Mouse (Mus musculus): ENCODE data around the gene Prcd.
"Not testable (repeated sequence)": the region's sequence is repeated elsewhere in the genome, so short reads cannot be mapped to it uniquely, and the experiment has no call there.

Gene Prcd

DNA sequence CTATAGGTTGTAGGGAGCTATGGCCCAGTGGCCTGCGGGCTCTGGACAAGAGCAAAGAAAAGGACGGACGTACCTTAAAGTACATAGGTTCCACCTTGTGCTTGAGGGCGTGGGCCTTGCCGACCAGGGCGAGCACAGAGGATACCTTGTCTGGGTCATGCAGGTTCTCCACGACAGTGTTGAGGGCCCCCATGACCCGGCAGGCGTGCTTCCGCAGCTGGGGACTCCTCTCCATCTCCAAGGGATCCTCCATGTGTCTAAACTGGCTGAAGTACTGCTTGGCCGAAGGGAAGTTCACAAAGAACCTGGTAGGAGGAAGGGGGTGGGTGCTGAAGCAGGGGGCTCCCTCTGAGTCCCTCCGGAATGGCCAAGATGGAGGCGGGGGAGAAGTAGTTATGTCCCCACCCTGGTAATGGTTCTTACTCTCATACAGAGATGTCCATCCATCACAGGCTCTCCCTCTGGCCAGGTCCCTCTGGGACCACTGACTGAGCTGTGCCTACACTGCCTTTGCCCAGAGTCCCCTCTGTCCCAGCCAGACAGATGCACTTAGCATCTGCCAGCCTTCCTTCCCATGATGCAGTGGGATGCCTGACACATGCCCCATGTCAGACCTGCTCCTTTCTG lies 3.5 kb upstream of the Prcd start:
- DNase-seq (ENCODE audit: low spot score): no peak

DNA sequence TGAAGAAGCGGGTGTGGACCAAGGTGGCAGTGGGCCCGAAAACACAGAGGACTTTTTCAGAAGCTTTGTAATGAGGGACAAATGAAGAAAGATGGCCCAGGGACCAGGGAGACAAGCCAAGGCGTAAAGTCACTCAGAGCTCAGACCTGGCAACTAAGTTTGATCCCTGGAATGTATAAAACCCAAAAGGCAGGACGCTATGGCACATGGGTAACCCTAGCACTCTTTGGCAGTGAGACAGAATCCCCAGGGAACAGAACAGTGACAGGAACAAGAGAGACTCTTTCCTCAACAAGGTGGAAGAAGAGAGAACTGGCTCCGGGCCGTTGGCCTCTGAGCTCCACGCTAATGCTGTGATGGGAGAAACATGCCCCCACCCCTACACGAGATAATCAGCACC lies 2.5 kb upstream of the Prcd start:
- no peak for DNase-seq (ENCODE audit: low spot score)

DNA sequence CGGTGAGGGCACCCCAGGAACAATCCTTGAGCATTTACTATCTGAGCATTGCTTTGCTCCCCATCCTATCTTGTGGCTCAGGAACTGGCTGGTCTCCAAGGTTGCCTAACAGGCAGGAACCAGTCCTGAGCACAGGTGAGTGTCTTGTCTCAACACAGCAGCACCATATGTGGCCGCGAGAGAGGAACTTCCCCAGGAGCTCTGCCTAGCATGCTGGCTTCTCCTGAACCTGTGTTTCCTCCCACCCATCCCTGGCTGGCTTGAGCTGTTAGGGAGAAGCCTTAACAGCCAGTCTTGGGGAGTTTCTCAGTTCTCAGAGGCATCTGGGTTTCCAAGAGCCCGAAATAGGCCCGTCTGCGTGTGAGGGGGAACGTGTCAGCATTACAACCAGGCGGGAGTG lies 2.0 kb upstream of the Prcd start:
- DNase-seq (ENCODE audit: low spot score): no peak

DNA sequence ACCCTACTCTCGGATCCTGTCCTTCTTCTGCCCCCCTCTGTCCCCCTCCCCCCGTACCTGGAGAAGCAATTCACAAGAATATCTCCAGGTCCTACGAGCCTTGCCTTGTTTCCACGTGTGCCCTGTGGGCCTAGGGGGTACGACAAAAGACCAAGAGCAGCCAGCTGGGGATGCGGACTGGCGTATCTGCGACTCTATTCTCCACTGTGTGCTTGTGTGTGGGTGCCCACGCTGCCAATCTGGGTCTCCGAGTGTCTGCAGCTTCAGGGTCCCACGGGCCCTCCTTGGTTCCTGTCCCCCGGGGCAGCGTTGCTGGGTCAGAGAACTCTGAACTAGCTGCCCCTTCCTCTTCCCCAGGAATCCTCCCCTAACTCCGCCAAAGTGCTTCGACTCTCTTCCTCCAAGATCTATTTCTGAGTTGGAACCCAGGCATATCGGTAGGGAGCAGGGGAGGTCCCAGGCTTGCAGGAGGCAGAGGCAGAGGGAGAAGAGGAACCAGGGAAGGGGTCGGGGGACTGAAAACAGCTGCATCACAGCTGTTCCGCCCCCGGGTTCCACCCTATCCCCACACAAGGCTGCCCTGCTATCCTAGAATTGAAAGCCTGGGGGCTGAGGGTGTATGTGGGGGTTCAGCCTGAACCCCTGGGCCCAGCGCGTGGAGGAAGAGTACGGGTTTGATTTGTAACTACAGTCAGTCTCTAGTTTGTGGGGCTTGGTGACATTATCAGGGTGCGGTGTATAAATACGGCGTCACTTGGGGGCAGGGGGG lies 820 bp upstream of the Prcd start:
- no peak for DNase-seq (ENCODE audit: low spot score)

DNA sequence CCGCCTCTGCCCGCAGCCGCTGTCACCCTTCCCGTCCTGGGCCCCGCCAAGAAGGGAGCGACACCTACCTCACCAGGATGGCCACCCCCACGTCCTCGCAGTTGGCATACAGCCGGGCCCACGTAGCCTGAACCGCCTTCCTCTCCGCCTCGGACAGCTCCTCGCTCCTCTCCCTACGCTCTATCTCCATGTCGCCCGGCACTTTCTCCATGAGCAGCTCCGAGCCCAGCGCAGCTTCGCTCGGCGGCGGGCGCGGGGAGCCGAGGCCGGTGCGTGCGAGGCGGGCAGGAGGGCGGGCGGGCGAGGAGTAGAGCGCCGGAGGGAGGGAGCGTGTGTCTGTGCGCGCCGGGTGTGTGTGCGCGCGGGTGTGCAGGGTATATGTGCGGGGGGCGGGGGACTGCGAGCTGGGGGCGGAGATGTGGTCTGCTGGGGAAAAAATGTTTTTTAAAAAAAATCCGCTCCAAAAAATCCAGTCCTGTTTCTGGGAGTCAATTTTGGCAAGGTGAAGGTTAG lies 431 bp downstream of the Prcd start:
- peak; percentile 43 for DNase-seq (ENCODE audit: low spot score)

DNA sequence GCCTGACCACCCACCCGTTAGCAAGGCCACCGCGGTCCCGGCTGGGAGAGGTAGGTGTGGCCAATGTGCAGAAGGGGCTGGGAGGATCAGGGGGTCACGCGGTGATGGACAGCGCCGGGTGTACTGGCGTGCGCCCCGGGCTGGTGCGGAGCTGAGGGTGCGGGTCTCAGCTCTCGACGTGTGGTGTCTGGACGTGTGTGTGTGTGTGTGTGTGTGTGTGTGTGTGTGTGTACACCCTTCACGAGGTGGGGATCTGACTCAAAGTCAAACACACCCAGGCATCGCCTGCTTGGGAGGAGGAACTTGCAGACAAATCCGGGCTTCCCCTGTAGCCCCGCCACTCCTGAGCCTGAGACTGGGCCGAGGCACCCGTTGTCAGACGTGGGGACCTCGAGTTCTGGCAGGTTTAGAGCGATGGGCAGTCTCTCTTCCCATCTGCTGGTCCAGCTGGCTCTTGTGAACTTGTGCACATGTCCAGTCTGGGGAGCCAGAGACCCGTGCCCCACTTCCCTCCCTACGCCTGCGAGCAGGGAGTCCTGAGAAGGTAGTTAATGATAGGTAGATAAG lies 1.0 kb downstream of the Prcd start, which contains the start of gene Cygb:
Cygb (minus strand) TSS at position 59 of the 567 bp plus-strand sequence.
- DNase-seq (ENCODE audit: low spot score): no peak

DNA sequence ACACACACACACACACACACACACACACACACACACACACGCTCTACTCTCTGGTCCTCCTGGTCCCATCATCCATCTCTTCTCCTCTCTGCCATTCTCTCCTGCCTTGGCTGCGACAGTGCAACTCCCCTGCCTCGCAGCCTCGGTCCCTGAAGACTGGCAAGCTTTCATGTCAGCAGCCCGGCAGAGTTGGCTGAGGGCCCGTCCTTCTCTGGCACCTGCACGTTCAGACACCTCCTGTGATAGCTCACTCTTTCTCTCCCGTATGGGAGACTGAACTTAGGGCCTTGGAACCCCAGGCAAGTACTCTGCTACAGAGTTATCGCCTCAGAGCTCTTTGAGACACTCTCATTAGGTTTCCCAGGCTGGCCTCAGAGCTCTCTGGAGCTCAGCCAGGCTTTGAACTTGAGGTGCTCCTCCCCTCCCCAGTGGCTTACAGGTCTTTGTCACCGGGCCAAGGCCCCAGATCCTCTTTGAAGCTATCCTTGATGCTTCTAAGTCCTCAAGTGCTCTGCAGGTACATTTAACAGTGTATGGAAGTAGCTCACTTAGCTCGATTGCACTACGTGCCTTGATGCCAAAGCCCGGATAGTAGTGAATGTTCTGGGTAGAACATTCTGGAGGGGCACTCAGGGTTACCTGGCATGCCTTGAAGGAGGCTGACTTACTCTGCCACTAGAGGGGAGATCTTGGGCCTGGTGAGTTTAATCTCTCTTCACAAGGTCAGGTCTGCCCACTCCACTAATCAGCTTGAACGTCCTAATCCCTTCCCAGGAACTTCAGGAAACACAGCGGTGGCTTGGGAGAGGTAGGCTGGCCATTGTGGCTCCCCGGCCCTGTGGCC lies 3.2 kb downstream of the Prcd start:
- DNase-seq (ENCODE audit: low spot score): no peak

DNA sequence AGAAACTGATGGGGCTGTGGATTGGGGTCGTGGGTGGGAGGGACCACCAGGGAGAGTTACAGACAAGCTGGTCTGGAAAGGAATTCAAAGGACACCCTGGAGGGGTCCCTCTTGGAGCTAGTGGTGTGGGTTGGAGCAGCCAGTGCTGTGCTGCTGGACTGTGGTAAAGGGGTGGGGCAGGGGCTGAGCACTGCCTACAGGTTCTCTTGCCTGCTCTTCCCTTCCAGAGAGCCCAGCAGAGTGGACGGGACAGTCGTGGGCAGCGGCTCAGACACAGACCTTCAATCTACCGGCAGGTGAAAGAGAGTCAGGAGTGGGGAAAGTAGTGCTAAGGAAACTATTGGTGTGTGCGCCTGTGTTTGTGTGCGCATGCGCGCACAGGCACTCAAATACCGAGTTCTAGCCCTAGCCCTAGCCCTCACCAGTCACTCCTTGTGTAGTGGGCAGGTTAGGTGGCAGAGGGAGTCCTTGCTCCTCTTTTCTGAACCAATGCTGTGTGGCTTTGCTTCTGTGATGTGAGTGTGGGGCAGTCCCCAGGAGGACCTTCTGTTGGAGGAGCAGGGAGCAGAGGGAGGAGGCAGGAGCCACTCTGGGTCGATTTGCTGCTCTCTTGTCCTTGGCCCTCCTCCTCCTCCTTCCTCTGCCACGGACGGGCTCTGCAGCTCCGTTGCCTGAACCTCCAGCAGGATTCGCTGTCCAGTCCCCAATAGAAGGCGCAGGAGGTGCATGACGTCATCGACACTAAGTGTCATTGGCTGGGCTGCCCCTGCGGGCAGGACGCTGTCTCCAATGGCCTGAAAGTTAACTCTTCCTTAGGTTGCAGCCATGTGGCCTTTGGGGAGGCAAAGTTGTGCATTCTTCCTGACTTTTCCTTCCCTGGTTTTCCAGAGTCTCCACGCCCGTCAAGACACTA lies 4.2 kb downstream of the Prcd start:
- peak; percentile 91 for DNase-seq (ENCODE audit: low spot score)

DNA sequence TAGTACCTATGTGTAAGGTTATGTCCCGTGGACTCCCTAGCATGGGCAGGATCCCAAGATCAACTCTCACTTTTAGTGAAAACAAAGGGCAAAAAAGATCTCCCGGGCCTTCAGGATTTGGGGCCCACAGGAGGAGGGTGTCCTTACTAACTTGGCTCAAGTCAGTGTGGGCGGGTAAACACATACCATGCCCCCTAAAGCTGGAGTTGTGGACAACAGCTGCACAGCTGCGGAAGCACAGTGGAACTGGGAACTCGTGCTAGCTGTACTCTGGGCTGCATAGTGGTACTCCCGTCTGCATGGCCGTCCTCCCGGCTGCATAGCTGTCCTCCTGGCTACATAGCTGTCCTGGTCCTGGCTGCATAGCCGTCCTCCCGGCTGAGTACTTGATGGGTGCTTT lies 4.9 kb downstream of the Prcd start:
- DNase-seq (ENCODE audit: low spot score): no peak

DNA sequence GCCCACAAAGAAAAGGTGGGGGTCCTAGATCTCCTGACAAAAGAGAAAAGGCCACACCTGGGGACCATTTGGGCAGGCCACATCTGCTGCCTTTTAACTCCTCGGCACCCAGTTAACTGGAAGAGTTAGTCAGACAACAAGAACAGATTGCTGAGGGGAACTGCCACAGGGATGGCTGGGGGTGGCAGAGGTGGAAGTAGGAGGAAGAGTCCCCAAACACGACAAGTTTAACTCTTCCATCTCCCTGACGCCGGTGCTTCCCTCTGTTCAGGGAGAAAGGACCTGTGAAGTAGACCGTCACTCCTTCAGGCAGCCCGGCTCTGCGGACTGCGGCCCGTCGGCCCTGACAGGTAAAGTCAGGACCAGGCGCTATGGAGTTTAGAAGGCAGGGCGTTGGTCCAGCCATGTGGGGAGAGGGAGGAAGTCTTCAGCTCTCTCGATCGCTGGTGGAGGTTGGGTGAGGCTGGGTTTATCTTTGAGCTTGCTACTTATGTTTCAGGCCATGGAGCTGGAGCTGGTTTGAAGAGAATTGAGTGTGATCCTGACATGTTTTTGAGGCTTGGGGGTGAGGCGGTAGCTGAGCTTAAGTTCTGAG lies 5.8 kb downstream of the Prcd start:
- no peak for DNase-seq (ENCODE audit: low spot score)

DNA sequence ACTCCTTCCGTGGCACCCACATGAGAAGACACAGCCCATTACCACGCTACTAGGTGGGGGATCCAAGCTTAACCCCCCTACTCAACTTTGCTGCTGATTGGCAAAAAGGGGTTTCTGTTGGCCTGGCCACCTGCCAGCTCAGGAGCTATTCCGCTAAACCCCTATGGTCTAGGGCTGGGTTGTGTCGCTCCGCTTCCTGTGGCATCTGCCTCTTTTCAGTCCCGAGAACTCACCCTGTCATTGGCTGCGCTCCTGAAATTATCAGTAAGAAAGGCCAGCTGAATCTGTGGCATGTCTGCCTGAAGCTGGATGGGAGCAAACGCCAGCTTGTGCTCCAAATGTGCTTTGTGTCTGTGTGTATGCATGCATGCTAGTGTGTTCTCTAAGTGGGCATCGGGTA lies 6.8 kb downstream of the Prcd start:
- DNase-seq (ENCODE audit: low spot score): peak; percentile 32

DNA sequence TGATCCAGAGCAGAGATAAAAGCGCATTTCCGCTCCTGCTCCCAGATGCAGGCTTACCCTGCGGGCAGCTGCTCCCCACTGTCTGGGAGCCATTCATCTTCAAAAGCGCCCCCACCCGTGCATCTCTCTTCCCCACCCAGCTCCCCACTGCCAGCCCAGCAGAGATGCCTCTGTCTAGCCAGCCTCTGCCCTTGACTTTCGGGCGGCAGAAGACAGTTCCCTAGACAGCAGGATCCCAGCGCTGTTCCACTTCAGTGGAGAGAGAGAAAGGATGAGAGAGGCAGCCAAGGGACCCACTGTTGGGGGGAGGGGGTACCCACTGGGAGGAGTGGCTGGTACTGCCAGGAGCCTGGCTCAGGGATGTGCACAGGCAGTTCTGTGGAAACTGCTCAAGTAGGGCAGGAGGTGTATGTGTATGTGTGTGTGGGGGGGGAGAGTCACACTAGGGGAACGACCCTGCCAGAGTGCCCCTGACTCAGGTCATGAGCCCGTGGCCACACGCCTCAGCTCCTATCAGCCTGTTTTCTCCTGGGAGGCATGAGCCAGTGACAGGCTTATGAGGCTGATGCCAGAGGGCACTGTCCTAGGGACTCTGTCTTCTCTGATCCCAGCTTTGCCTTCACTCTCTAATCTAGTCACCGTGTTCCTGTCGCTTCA lies 8.1 kb downstream of the Prcd start:
- DNase-seq (ENCODE audit: low spot score): peak; percentile 53

DNA sequence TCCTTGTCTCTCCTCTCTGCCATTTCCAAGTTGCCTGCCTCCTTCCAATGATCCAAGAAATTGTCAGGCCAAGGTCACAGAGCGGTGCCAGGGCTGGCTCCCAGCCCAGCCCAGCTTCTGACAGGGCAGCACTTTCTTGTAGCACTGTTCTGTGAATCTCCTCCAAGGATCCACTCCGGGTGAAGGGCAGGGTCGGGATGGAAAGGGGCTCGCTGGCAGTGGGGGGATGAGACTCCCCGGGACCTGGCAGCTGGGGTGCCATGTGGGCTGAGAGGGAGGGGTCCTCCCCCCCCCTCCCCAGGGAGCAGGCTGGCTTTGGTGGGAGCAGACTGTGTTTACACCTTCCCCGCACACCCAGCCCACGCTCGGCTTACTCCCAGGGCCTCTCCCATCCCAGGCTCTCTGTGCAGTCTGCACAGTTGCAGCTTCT lies 8.6 kb downstream of the Prcd start:
- DNase-seq (ENCODE audit: low spot score): peak; percentile 63

DNA sequence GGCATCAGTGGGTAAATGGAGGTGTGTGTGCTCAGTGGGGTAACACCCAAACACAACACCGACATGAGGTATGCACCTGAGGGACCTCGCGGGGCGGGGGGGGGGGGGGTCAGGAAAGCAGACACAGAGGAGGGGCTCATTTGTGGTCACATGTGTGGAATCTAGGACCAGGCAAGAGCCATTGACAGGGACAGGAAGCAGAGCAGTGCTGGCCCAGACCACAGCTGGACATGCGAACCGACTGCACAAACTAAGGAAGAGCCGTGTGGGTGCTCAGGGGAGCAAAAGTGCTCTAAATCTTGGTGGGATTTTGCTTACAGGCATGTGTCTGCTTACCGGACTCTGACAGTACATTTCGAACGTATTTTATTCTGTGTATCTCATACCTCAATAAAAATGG lies 12.0 kb downstream of the Prcd start:
- no peak for DNase-seq (ENCODE audit: low spot score)

DNA sequence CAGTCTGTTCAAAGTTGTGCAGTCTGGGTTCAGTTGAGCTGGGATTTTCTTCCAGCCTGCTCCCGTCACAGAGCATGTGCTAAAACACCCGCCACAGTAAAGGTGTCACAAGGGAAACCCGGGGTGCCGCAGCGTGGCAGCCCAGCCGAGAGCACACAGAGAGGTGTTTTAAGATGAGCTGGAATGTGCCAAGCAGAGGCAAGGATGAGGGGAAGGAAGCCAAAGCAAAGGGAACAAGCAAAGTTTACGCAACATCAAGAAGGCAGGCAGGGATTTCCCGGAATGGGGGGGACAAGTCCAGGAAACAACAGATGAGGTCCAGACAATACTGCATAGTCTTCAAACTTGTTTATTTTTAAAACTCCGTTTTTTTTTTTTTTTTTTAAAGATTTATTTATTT lies 13.2 kb downstream of the Prcd start:
- DNase-seq (ENCODE audit: low spot score): no peak

DNA sequence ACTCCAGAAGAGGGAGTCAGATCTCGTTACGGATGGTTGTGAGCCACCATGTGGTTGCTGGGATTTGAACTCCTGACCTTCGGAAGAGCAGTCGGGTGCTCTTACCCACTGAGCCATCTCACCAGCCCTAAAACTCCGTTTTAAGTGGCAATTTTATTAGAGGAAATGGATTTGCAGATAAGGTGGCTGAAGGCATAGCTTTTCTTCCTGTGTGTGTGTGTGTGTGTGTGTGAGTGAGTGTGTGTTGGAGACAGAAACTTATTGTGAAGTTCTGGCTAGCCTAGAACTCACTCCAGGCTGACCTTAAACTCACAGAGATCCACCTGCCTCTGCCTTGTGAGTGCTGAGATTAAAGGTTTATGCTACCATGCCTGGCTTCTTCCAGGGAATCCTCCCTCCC lies 13.7 kb downstream of the Prcd start:
- not testable (repeated sequence) for DNase-seq (ENCODE audit: low spot score)

DNA sequence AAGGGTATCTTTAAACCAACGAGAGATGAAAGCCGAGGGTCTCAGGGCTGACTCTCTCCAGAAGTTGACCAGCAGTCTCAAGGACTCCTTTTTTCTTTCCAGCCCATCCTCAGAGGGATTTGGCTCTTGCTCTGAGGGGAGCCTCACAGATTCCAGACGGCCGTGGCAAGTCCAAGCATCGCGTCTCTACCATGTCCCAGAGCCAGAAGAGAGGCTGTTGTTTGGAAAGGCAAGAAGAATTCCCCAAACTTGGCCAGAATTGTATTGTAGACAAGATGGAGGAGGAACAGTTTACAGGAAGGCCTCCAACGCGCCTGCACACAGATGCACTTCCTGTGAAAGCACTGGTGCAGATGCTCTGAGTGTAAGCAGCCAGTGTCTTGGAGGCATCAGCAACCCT lies 14.6 kb downstream of the Prcd start:
- no peak for DNase-seq (ENCODE audit: low spot score)

DNA sequence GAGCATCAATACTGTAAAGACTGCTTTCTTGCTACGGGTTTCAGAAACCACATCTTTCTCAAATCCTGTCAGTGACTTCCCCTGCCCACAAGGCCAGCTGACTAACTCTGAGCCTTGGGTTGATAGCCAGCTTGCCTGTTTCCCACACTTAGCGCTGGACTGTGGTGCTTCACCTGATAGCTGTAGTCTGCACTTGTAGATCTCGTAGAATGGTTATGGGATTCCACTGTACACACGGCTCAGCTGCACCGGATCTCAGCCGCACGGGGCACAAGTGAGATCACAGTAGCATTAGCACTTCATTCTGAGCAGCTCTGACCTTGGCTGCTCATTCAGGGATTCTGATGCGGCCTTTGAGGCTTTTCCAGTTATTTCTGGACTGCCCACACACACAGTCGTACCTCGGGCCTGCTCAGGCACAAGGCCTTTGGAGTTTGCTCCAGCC lies 15.1 kb downstream of the Prcd start:
- no peak for DNase-seq (ENCODE audit: low spot score)

DNA sequence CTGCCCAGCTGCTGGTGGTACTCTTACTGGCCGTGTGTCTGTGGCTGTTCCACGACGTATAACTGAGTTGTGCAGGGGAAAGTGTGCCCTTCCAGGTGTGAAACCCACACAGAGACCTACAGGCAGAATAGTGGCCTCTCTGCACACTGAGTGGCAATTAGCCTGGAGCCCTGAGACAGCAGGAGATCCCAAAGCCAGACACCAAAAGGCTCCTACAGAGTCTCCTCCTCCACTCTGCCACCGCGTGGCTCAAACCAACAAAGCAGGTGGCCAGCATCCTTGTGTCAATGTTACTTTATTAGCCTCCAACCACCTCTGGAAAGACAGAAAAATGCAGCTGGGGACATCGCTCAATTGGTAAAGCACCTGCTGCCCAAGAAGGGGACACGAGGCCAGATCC lies 15.5 kb downstream of the Prcd start:
- no peak for DNase-seq (ENCODE audit: low spot score)

DNA sequence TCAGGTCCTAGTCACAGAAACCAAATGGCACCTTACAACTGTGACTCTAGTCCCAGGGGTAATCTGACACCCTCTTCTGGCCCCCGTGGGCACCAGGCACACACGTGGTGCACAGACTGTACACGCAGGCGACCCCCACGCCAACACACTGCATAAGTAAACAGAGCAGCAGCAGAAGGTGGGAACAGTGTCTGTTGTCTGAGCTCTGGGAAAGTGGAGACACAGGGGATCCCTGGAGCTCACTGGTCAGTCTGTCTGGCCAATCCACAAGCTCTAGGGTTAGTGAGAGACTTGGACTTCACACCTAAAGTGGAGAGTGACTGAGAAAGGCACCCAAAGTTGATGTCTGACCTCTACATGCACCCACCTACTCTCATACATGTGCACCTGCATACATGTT lies 16.0 kb downstream of the Prcd start:
- DNase-seq (ENCODE audit: low spot score): no peak
